Mouse (Mus musculus): Measurements from ENCODE around the gene Galnt9.

DNA sequence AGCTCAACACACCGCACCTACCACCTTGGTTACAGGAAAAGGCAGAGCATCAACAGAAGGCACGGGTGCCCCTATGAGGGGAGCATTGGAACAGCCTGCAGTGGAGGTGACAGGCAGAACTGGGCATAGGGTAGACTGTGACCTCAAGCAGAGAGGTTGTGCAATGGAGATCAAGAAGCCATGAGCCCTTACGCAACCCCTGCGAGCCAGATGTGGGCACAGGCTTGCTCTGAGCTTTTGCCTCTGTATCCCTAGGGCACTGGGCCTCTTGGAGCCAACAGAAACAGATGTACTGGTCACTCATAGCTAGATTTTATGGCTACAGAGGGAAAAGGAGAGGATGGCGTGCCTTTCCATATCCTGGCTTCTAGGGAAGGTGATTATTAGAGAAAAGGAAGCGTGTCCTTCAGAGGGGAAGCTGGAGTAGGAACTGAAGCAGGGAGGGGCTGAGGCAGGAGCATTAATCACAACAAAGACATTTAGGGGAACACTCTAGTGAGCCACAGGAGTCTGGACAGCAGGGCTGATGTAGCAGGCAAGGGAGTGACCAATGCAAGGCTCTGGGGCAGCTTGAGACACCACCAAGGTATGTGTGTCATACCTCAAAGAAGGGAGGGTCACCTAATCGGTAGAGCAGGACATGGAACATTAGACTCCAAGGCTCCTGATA lies 59.0 kb downstream of the Galnt9 start:
- TF ChIP-seq CTCF (IDR thresholded peaks at IDR 0.05; ENCODE audit: control insufficient read depth, insufficient read depth, low read length), result no peak
- TF ChIP-seq POLR2A (IDR thresholded peaks at IDR 0.05; ENCODE audit: borderline replicate concordance, control insufficient read depth, low read depth, low read length), result no peak

Measured in bone marrow, adult 2 months (tissue).